Mouse (Mus musculus) midbrain, embryonic 11.5 days (tissue): ENCODE measurements around the gene Sgf29. TPM values are rescaled to one million over a fixed set of nuclear protein-coding genes. Genes with fewer than 3 reads are reported as not detected.

Experiments
- ATAC-seq: fragments of 200-750 bp; cut with Nextera tagmentation; 2 replicates; pipeline ENCODE4 v1.8.0; 2017; ENCODE audit warnings: moderate TSS enrichment, moderate library complexity; ENCODE audit not compliant: low FRiP score
- DNase-seq: peaks from one replicate; pipeline ENCODE4 v3.0.0; 2015; ENCODE audit warnings: low spot score; ENCODE audit errors: missing footprints
- H3K27ac ChIP-seq: fragments of 300-500 bp; sonication (generic); 2 replicates; pipeline ENCODE4 v1.5.1; 2014; ENCODE audit warnings: low read depth, low read length
- H3K27me3 ChIP-seq: fragments of 300-500 bp; sonication (generic); 2 replicates; pipeline ENCODE4 v1.6.1; 2014; ENCODE audit warnings: mild to moderate bottlenecking, low read length, moderate library complexity, mixed read lengths; ENCODE audit not compliant: control insufficient read depth, insufficient read depth
- H3K36me3 ChIP-seq: fragments of 300-500 bp; sonication (generic); 2 replicates; pipeline ENCODE4 v1.6.1; 2014; ENCODE audit warnings: mild to moderate bottlenecking, low read length, moderate library complexity, mixed read lengths; ENCODE audit not compliant: control insufficient read depth, insufficient read depth
- H3K4me1 ChIP-seq: fragments of 300-500 bp; sonication (generic); 2 replicates; pipeline ENCODE4 v1.6.1; 2014; ENCODE audit warnings: low read length; ENCODE audit not compliant: control insufficient read depth, insufficient read depth
- H3K4me2 ChIP-seq: fragments of 300-500 bp; sonication (generic); 2 replicates; pipeline ENCODE4 v1.6.1; 2014; ENCODE audit warnings: mild to moderate bottlenecking, moderate library complexity
- H3K4me3 ChIP-seq: fragments of 300-500 bp; sonication (generic); 2 replicates; pipeline ENCODE4 v1.5.1; 2014; ENCODE audit warnings: low read depth, low read length
- H3K9ac ChIP-seq: fragments of 300-500 bp; sonication (generic); 2 replicates; pipeline ENCODE4 v1.6.1; 2014; ENCODE audit warnings: low read length
- H3K9me3 ChIP-seq: fragments of 300-500 bp; sonication (generic); 2 replicates; pipeline ENCODE4 v1.6.1; 2016; ENCODE audit warnings: low read length; ENCODE audit not compliant: control insufficient read depth
- WGBS: fragments of 180-500 bp; shearing (Covaris S2); extraction: QIAGEN DNeasy Blood & Tissue Kit; methylation state at CpG from one replicate; pipeline ENCODE4 v1.1.7; 2014; 5-methylcytosine and 5-hydroxymethylcytosine counted together
- polyA plus RNA-seq: library from polyadenylated mRNA; unstranded; fragments of >200 nt; fragmentation: Nextera tagmentation; extraction: Ambion mirVana; gene quantifications from 2 replicates; pipeline ENCODE4 v1.2.1, GENCODE M21; 2014

Gene Sgf29
- polyA plus RNA-seq, 1 experiment from 2014 or later, result 49.4 TPM

DNA sequence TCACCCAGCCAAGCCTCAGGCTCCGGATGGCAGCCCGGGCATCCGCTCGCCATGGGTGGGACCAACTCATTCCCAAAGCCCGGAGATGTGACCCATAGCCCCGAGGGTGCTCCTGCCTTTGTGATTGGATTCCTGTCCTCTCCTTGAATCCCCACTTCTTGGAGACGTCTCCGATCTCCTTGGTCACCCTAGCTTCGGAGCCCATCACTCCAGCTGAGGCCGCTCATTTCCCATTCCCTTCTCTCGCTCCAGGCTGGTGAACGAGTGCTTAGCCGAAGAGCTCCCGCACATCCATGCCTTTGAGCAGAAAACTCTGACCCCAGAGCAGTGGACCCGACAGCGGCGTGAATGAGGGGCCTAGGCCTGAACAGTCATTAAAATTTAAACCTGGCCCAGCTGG is 47.2 kb downstream of the Sgf29 start:
- Histone ChIP-seq H3K4me3 (peak overlapping the region; percentile 81), H3K27ac (no peak overlapping the region), H3K4me1 (peaks cover 16% of the 10 kb centered on the region), H3K27me3 (no peaks in the 10 kb centered on the region), H3K36me3 (peaks cover under 1% of the 10 kb centered on the region; the same call in 1 of the 2 replicates), H3K9me3 (no peaks in the 10 kb centered on the region), H3K9ac (peak overlapping the region; percentile 67), H3K4me2 (peak overlapping the region; percentile 71)
- DNase-seq (no peak), ATAC-seq (no peak)
- WGBS, result 5% methylated on average over 17 of the region's 17 CpGs

DNA sequence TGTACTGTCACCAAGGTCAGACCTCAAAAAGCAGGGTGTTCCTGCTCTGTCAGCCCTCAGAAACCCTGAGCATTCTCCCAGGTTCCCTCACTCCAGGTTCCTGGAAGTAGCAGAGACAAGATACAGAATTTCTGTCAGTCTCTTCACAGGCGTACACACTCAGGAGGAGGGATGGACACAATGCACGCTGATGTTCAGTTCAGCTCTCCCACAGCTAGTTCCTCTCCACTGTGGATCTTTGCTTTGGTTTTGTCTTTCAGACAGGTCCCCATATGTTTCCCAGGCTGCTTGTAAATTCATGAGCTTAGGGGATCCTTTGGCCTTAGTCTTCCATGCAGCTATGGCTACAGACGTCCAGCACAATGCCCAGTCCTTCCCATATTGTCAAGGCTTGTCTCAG is 47.8 kb downstream of the Sgf29 start:
- no peak overlapping the region for H3K27ac ChIP-seq
- no peaks in the 10 kb centered on the region for H3K9me3 ChIP-seq
- peak overlapping the region; percentile 71 for H3K4me2 ChIP-seq
- peak overlapping the region; percentile 81 for H3K4me3 ChIP-seq
- no peaks in the 10 kb centered on the region for H3K27me3 ChIP-seq
- WGBS, result 75% methylated on average over 3 of the region's 3 CpGs
- peak overlapping the region; percentile 67 for H3K9ac ChIP-seq
- no peaks in the 10 kb centered on the region; the same call in 1 of the 2 replicates for H3K36me3 ChIP-seq
- ATAC-seq, result no peak
- peaks cover 16% of the 10 kb centered on the region for H3K4me1 ChIP-seq
- no peak for DNase-seq

DNA sequence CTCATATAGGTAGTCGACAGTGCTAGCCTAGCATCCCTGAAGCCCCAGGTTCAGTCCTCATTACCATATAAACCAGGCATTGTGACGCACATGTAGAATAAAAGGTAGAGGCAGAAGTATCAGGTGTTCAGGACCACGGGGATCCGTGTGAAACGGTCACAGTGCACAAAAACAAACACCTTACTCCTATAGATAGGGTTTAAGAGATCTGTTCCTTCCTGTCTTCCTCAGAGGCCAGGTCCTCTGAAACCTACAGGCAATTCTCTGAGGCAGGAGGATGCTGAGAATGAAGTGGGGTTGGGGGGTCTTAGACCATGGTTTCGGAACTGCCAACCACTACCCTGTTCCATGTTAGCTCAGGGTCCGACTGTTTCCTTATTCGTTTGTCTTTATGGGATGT is 48.7 kb downstream of the Sgf29 start:
- Histone ChIP-seq H3K4me1 (peaks cover 16% of the 10 kb centered on the region), H3K36me3 (no peaks in the 10 kb centered on the region), H3K27me3 (peaks cover under 1% of the 10 kb centered on the region; the same call in 1 of the 2 replicates), H3K9ac (no peak overlapping the region), H3K4me2 (no peak overlapping the region), H3K27ac (no peak overlapping the region), H3K4me3 (no peak overlapping the region), H3K9me3 (no peaks in the 10 kb centered on the region)
- ATAC-seq, result no peak
- no peak for DNase-seq
- WGBS, result 94% methylated on average over 8 of the region's 8 CpGs

DNA sequence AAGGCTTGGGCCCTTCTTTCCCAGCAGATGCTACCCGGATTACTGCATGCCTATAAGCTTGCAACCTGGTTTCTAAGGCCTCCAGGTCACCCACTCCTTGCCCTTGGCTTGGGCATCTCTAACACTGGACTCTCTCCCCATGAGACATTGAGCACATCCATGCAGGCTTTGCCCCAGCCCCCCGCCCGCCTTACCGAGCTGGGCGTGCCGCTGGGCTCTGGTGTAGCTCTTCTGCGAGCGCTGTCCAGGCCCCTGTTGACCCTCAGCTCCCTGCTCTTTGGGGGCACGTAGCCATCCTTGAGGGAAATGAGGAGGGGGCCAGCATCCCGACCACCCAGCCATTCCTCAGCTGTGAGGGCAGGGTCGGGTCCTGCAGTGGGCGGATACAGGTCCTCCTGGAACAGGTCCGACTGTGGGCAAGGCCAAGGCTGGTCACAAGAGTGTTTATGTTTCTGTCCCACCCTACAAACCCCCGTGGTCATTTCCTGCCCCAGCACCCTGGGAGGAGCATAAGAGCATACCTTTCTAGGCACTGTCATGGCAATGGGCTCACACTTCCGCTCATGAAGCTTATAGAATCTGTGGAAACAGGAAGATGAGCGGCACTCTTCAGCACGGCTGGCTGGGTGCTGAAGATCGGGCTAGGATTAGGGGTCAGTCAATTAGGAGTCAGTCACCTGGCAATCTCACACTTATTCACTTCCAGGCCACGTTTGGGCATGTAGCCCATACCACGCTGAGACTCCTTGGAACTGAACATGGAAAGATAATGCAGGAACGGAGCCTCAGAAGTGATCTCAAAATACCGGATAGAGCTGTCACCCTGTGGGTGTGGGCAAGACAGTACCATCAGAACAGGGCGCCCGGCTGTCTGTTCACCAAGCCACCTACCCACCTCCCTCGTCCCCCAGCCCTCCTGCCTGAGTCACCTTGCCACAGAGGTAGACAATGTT is 51.2 kb downstream of the Sgf29 start:
- peaks cover 11% of the 10 kb centered on the region for H3K27me3 ChIP-seq
- no peak overlapping the region for H3K4me2 ChIP-seq
- H3K4me1 ChIP-seq, result peaks cover 18% of the 10 kb centered on the region
- ATAC-seq (no peak; the same call in 1 of the 2 replicates), DNase-seq (no peak)
- WGBS, result 81% methylated on average over 25 of the region's 25 CpGs
- H3K27ac ChIP-seq, result no peak overlapping the region
- no peaks in the 10 kb centered on the region for H3K36me3 ChIP-seq
- H3K9me3 ChIP-seq, result no peaks in the 10 kb centered on the region
- no peak overlapping the region for H3K9ac ChIP-seq
- no peak overlapping the region for H3K4me3 ChIP-seq

- Histone ChIP-seq H3K36me3 (no peaks in the 10 kb centered on the region), H3K27ac (no peak overlapping the region), H3K4me2 (peak overlapping the region; percentile 21; the same call in 1 of the 2 replicates), H3K4me3 (no peak overlapping the region), H3K9ac (peak overlapping the region; percentile 6; the same call in 1 of the 2 replicates), H3K27me3 (peaks cover 11% of the 10 kb centered on the region), H3K4me1 (peaks cover 18% of the 10 kb centered on the region), H3K9me3 (no peaks in the 10 kb centered on the region)
- peak; percentile 55 for ATAC-seq
- WGBS, result under 1% methylated on average over 11 of the region's 11 CpGs
- DNase-seq, result peak; percentile 99
Measured at GRCm38 (mm10) chr7:126701070-126701469, 52.0 kb downstream of the Sgf29 start.

DNA sequence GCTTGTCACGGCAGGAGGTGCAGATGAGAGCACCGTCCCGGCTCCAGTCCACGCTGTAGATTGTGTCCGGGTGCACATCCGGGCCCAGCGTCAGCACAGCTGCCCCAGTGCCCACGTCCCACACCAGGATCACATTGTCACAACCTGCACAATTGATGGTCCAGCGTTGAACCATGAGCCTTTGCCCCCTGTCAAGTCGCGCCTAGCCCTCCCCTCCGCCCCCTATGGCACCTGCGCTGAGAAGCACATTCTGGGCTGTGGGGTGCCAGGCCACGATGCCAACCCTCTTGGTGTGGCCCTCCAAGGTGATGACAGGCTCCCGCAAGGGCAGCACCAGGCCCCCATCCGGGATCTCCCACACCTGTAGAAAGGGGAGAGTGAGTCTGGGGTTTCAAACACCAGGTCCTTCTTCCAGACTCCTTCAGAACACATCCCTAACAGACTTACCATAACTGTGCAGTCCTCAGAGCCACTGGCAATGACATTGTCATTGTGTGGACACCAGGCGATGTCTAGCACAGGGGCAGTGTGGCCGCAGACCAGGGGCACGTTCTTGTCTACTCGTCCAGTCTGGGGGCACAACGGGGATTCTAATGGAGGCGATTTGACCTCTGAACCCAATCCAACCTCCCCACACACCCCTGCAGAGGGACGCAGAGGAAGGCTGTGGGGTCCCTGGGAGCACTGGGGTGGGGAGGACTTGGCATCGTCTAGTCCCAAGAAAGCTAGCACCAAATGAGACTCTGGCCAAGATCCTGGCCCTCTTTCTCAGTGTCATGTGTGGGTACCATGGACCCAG is 52.6 kb downstream of the Sgf29 start:
- ATAC-seq (peak; percentile 6; the same call in 1 of the 2 replicates), DNase-seq (no peak)
- WGBS, result 63% methylated on average over 23 of the region's 24 CpGs
- no peaks in the 10 kb centered on the region for H3K9me3 ChIP-seq
- H3K4me1 ChIP-seq, result peaks cover 13% of the 10 kb centered on the region
- H3K27me3 ChIP-seq, result peaks cover 11% of the 10 kb centered on the region
- H3K4me2 ChIP-seq, result no peak overlapping the region
- H3K27ac ChIP-seq, result no peak overlapping the region
- H3K9ac ChIP-seq, result peak overlapping the region; percentile 6; the same call in 1 of the 2 replicates
- no peaks in the 10 kb centered on the region for H3K36me3 ChIP-seq
- H3K4me3 ChIP-seq, result no peak overlapping the region

GRCm38 (mm10) chr7:126702358-126702757 is 53.2 kb downstream of the Sgf29 start:
- H3K27me3 ChIP-seq, result peaks cover 11% of the 10 kb centered on the region
- H3K4me3 ChIP-seq, result no peak overlapping the region
- WGBS, result 82% methylated on average over 6 of the region's 6 CpGs

GRCm38 (mm10) chr7:126702861-126703756 is 54.0 kb downstream of the Sgf29 start:
- Histone ChIP-seq H3K9me3 (no peaks in the 10 kb centered on the region), H3K4me1 (0 out of 2 replicates have a peak, but pooled peaks cover 10% of the 10 kb centered on the region), H3K27ac (no peak overlapping the region), H3K4me3 (peak overlapping the region; percentile 49), H3K27me3 (peaks cover 11% of the 10 kb centered on the region), H3K9ac (peak overlapping the region; percentile 73; the same call in 1 of the 2 replicates), H3K4me2 (peak overlapping the region; percentile 82), H3K36me3 (no peaks in the 10 kb centered on the region)
- WGBS, result 89% methylated on average over 12 of the region's 12 CpGs
- no peak for DNase-seq
- ATAC-seq, result no peak

More at GRCm38 (mm10) chr7:126702358-126702757, 53.2 kb downstream of the Sgf29 start:
- H3K9ac ChIP-seq, result no peak overlapping the region
- no peak overlapping the region for H3K27ac ChIP-seq
- H3K4me2 ChIP-seq, result no peak overlapping the region
- H3K36me3 ChIP-seq, result no peaks in the 10 kb centered on the region
- H3K9me3 ChIP-seq, result no peaks in the 10 kb centered on the region
- DNase-seq (no peak), ATAC-seq (no peak)
- H3K4me1 ChIP-seq, result 0 out of 2 replicates have a peak, but pooled peaks cover 10% of the 10 kb centered on the region
